Mouse (Mus musculus): ENCODE data around the gene Aprt. TPM values are rescaled to one million over a fixed set of nuclear protein-coding genes. Genes with fewer than 3 reads are reported as not detected.

Gene Aprt
- polyA plus RNA-seq, 1 experiment from 2014 or later, result 371 TPM

DNA sequence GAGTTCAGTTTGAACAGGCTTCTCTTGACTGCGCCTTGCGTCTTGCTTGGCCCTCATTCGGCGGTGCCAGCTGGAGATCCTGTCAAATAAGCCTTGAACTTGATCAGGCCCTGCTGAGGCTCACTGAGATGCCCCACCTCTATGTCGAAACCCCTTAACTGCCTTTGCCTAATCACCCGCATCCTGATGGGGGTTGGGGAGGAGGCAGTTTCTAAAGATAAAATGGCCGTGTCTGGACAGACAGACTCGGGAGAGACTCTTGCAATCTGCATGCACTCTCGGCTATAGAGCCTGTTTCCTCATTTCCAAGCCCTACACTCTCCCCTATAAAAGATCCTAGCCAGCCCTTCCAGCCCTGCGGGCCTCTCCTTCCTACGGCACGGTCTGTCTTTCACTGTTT is 16.5 kb upstream of the Aprt start:
- 0 out of 2 replicates have a peak, but pooled peaks cover 3% of the 10 kb centered on the region for H3K36me3 ChIP-seq (ENCODE audit: insufficient read depth, low read length)
- no peak overlapping the region for H3K27ac ChIP-seq (ENCODE audit: low read length)
- no peaks in the 10 kb centered on the region for H3K9me3 ChIP-seq (ENCODE audit: low read length)
- no peak overlapping the region for H3K9ac ChIP-seq (replicated peaks; ENCODE audit: low read length)
- no peak overlapping the region for H3K4me3 ChIP-seq (ENCODE audit: low read length)
- WGBS, result 47% methylated on average over 12 of the region's 12 CpGs
- no peak overlapping the region for H3K4me2 ChIP-seq (replicated peaks; ENCODE audit: low read depth, low read length)
- no peak for ATAC-seq (ENCODE audit: low FRiP score, low TSS enrichment)
- H3K27me3 ChIP-seq (ENCODE audit: insufficient read depth, low read length), result no peaks in the 10 kb centered on the region
- no peaks in the 10 kb centered on the region for H3K4me1 ChIP-seq (ENCODE audit: insufficient read depth, low read length)

DNA sequence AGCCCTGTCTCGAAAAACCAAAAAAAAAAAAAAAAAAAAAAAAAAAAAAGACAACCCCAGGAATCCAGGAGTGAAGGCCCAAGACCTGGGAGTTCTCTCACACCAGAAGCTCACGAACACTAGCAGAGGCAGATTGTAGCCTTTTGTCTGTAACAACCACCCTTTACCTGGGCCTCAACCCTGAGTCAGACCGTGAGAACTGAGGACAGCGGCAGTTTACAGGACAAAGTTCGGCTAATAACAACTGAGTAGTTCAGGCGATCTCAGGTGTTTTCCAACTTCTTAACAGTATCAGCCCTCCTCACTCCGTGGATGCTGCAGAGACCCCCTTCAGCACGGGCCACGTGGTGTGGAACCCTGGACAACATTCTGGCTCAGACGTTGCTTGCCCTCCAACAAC is 10.0 kb upstream of the Aprt start:
- Histone ChIP-seq H3K4me2 (replicated peaks; ENCODE audit: low read depth, low read length) (no peak overlapping the region), H3K36me3 (ENCODE audit: insufficient read depth, low read length) (no peaks in the 10 kb centered on the region), H3K9me3 (ENCODE audit: low read length) (no peaks in the 10 kb centered on the region), H3K4me3 (ENCODE audit: low read length) (no peak overlapping the region), H3K27ac (ENCODE audit: low read length) (no peak overlapping the region), H3K9ac (replicated peaks; ENCODE audit: low read length) (no peak overlapping the region), H3K4me1 (ENCODE audit: insufficient read depth, low read length) (peaks cover 9% of the 10 kb centered on the region), H3K27me3 (ENCODE audit: insufficient read depth, low read length) (no peaks in the 10 kb centered on the region)
- no peak for ATAC-seq (ENCODE audit: low FRiP score, low TSS enrichment)
- 75% methylated on average over 9 of the region's 10 CpGs for WGBS

DNA sequence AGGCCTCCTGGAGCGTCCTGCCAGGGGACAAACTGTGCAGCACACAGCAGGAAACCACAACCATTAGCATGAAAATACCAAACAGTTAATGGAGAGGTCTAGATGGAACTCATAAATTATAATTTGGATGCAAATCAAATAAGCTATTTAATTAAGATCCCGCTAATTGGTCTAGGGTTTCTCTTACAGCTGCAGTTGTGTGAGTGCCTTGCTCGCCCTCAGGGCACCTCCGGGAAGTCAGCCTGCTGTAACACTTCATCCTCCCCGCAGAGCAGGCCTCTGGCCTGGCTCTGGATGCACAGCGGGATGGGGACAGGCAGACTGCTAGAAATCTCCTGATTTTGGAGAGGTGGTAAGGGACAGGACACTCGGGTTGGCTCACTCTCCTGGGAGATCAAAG is 9.5 kb upstream of the Aprt start:
- no peaks in the 10 kb centered on the region for H3K27me3 ChIP-seq (ENCODE audit: insufficient read depth, low read length)
- 54% methylated on average over 7 of the region's 7 CpGs for WGBS
- no peak overlapping the region for H3K4me2 ChIP-seq (replicated peaks; ENCODE audit: low read depth, low read length)
- no peak overlapping the region for H3K4me3 ChIP-seq (ENCODE audit: low read length)
- no peaks in the 10 kb centered on the region for H3K36me3 ChIP-seq (ENCODE audit: insufficient read depth, low read length)
- no peak for ATAC-seq (ENCODE audit: low FRiP score, low TSS enrichment)
- H3K27ac ChIP-seq (ENCODE audit: low read length), result no peak overlapping the region
- H3K9me3 ChIP-seq (ENCODE audit: low read length), result no peaks in the 10 kb centered on the region
- H3K4me1 ChIP-seq (ENCODE audit: insufficient read depth, low read length), result peaks cover 9% of the 10 kb centered on the region
- H3K9ac ChIP-seq (replicated peaks; ENCODE audit: low read length), result no peak overlapping the region

DNA sequence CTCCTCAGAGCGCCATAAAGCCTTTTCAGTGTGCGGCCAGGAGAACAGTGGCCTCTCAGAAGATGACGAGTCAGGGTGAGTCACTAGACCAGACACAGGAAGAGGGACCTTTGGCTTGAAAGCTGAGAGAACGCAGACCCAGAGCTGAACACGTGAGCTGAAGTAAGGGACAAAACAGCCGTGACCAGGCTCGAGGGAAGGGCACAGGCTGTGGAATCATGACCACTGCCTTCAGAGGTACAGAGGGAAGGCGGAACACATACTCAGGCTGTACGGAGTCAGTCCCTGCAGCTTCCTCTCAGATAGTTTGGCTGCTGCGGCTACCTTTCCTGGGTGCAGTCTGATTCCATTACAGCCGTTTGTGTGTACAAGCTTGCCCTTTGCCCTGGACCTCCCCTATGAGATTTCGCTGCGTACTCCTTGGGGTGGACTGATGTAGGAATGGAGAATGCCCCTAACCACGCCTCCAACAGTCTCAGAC is 8.7 kb upstream of the Aprt start:
- Histone ChIP-seq H3K9me3 (ENCODE audit: low read length) (no peaks in the 10 kb centered on the region), H3K4me2 (replicated peaks; ENCODE audit: low read depth, low read length) (no peak overlapping the region), H3K9ac (replicated peaks; ENCODE audit: low read length) (no peak overlapping the region), H3K27me3 (ENCODE audit: insufficient read depth, low read length) (no peaks in the 10 kb centered on the region), H3K4me1 (ENCODE audit: insufficient read depth, low read length) (peaks cover 10% of the 10 kb centered on the region), H3K4me3 (ENCODE audit: low read length) (no peak overlapping the region), H3K27ac (ENCODE audit: low read length) (no peak overlapping the region), H3K36me3 (ENCODE audit: insufficient read depth, low read length) (no peaks in the 10 kb centered on the region)
- 45% methylated on average over 14 of the region's 14 CpGs for WGBS
- ATAC-seq (ENCODE audit: low FRiP score, low TSS enrichment), result no peak

- WGBS, result 83% methylated on average over 9 of the region's 9 CpGs
- ATAC-seq (ENCODE audit: low FRiP score, low TSS enrichment), result no peak
- H3K27ac ChIP-seq (ENCODE audit: low read length), result no peak overlapping the region
- H3K4me2 ChIP-seq (replicated peaks; ENCODE audit: low read depth, low read length), result no peak overlapping the region
- H3K4me3 ChIP-seq (ENCODE audit: low read length), result no peak overlapping the region
- H3K9ac ChIP-seq (replicated peaks; ENCODE audit: low read length), result no peak overlapping the region
- H3K4me1 ChIP-seq (ENCODE audit: insufficient read depth, low read length), result peaks cover 13% of the 10 kb centered on the region
- no peaks in the 10 kb centered on the region for H3K36me3 ChIP-seq (ENCODE audit: insufficient read depth, low read length)
- H3K9me3 ChIP-seq (ENCODE audit: low read length), result no peaks in the 10 kb centered on the region
- no peaks in the 10 kb centered on the region for H3K27me3 ChIP-seq (ENCODE audit: insufficient read depth, low read length)
Observed at GRCm38 (mm10) chr8:122584981-122585380, 8.3 kb upstream of the Aprt start.

DNA sequence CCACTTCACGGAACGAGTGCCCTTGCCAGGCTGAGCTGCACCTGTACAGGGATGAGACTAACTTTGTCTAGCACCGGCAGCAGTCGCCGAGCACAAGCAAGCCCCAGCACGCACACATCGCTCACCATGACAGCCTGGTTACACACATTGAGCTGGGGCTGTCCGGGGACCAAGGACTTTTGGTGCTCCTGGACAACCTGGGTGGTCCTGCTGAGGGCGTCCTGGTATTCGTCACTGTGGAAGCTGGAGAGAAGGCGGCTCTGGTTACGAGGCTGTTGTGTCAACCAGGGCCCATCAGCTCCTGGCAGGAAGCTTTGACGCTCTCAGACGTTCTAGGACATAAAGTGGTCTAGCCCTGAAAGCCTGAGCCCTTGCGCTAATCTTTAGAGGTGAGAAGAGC is 4.2 kb upstream of the Aprt start:
- H3K4me2 ChIP-seq (replicated peaks; ENCODE audit: low read depth, low read length), result no peak overlapping the region

DNA sequence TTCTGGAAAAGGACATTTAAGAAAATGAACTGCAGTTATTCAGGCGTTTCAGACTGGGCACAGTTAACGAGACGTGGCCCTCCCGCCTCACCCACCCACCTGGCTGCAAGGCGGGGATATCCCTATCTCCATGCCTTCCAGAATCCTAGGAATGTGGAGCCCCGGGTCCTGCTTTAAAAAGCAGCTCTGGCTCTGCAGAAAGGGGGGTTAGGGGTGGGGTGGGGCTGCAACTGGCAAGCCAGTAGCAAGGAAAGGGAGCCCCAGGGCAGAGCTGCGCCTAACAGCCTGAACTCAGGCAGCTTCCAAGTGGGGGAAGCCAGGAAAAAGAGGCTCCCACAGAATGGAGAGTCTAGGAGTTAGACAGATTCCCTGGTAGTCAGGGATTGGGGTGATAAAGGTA is 2.5 kb upstream of the Aprt start:
- WGBS, result 26% methylated on average over 7 of the region's 7 CpGs
- Histone ChIP-seq H3K4me2 (replicated peaks; ENCODE audit: low read depth, low read length) (no peak overlapping the region), H3K9me3 (ENCODE audit: low read length) (no peaks in the 10 kb centered on the region), H3K27me3 (ENCODE audit: insufficient read depth, low read length) (no peaks in the 10 kb centered on the region), H3K4me3 (ENCODE audit: low read length) (no peak overlapping the region), H3K27ac (ENCODE audit: low read length) (peak overlapping the region; percentile 67; the same call in 1 of the 2 replicates), H3K9ac (replicated peaks; ENCODE audit: low read length) (no peak overlapping the region), H3K36me3 (ENCODE audit: insufficient read depth, low read length) (no peaks in the 10 kb centered on the region), H3K4me1 (ENCODE audit: insufficient read depth, low read length) (peaks cover 49% of the 10 kb centered on the region)
- ATAC-seq (ENCODE audit: low FRiP score, low TSS enrichment), result no peak

More for the DNA sequence above, 4.2 kb upstream of the Aprt start:
- Histone ChIP-seq H3K9me3 (ENCODE audit: low read length) (no peaks in the 10 kb centered on the region), H3K9ac (replicated peaks; ENCODE audit: low read length) (no peak overlapping the region), H3K4me3 (ENCODE audit: low read length) (no peak overlapping the region), H3K27ac (ENCODE audit: low read length) (no peak overlapping the region), H3K27me3 (ENCODE audit: insufficient read depth, low read length) (no peaks in the 10 kb centered on the region), H3K4me1 (ENCODE audit: insufficient read depth, low read length) (peaks cover 38% of the 10 kb centered on the region), H3K36me3 (ENCODE audit: insufficient read depth, low read length) (no peaks in the 10 kb centered on the region)
- ATAC-seq (ENCODE audit: low FRiP score, low TSS enrichment), result no peak
- WGBS, result 37% methylated on average over 14 of the region's 15 CpGs

- ATAC-seq (ENCODE audit: low FRiP score, low TSS enrichment), result peak; percentile 52
- WGBS, result 14% methylated on average over 10 of the region's 10 CpGs
- Histone ChIP-seq H3K27me3 (ENCODE audit: insufficient read depth, low read length) (no peaks in the 10 kb centered on the region), H3K4me3 (ENCODE audit: low read length) (peak overlapping the region; percentile 77), H3K4me2 (replicated peaks; ENCODE audit: low read depth, low read length) (peak overlapping the region; percentile 89), H3K27ac (ENCODE audit: low read length) (peak overlapping the region; percentile 81), H3K4me1 (ENCODE audit: insufficient read depth, low read length) (peaks cover 52% of the 10 kb centered on the region), H3K9me3 (ENCODE audit: low read length) (no peaks in the 10 kb centered on the region), H3K36me3 (ENCODE audit: insufficient read depth, low read length) (peaks cover 8% of the 10 kb centered on the region), H3K9ac (replicated peaks; ENCODE audit: low read length) (0 out of 2 replicates have a peak overlapping the region, but pooled peaks have one; percentile 38)
Observed at GRCm38 (mm10) chr8:122577116-122577515, 407 bp upstream of the Aprt start.

DNA sequence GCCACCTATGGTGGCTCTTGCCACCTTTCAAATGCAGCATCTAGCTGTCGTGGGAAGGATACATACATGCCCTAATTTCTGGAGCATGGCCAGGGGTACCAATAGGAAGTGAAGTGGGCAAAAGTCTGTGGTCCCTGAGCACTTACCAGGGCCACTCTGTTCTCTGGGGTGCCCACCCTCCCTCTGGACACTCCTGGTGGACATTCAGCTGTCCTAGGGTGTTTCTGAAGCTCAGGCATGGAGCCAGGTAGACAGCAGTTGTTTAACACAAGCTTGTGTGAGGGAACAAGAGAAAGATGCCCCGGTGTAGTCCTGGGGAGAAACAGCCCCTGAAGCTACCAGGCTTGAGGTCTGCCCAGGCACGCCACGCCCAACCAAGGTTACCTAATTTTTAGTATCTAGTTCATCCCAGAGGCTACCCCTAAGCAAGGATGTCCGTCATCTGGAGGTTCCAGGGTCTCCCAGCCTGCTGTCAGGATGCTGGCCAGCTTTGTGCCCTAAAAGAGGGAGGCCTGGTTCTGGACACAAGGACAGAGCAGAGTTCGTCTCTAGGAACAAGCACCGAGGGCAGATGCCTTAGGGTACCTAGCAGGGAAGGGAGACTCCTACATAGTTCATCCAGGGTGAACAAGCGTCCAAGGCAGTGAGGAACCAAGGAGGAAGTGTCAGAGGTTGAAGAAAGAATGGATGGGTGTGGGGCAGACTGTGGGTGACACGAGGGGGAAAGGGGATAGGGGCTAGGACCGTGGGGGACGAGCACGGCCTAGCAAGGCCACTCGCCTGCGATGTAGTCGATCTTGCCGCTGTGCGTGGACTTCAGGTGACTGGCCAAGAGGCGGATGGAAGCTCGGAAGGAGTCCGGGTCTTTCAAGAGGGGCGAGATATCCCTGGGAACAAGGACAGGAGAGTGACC is 718 bp downstream of the Aprt start:
- ATAC-seq (ENCODE audit: low FRiP score, low TSS enrichment), result peak; percentile 4; the same call in 1 of the 2 replicates
- no peaks in the 10 kb centered on the region for H3K27me3 ChIP-seq (ENCODE audit: insufficient read depth, low read length)
- peaks cover 19% of the 10 kb centered on the region for H3K36me3 ChIP-seq (ENCODE audit: insufficient read depth, low read length)
- WGBS, result 16% methylated on average over 21 of the region's 21 CpGs
- H3K4me3 ChIP-seq (ENCODE audit: low read length), result peak overlapping the region; percentile 77
- H3K27ac ChIP-seq (ENCODE audit: low read length), result peak overlapping the region; percentile 77
- no peaks in the 10 kb centered on the region for H3K9me3 ChIP-seq (ENCODE audit: low read length)
- H3K9ac ChIP-seq (replicated peaks; ENCODE audit: low read length), result peak overlapping the region; percentile 89
- peaks cover 52% of the 10 kb centered on the region for H3K4me1 ChIP-seq (ENCODE audit: insufficient read depth, low read length)
- H3K4me2 ChIP-seq (replicated peaks; ENCODE audit: low read depth, low read length), result peak overlapping the region; percentile 89

- H3K9ac ChIP-seq (replicated peaks; ENCODE audit: low read length), result peak overlapping the region; percentile 24; the same call in 1 of the 2 replicates
Observed at GRCm38 (mm10) chr8:122575286-122575685, 1.4 kb downstream of the Aprt start.

More at GRCm38 (mm10) chr8:122575286-122575685, 1.4 kb downstream of the Aprt start:
- Histone ChIP-seq H3K4me2 (replicated peaks; ENCODE audit: low read depth, low read length) (peak overlapping the region; percentile 89), H3K36me3 (ENCODE audit: insufficient read depth, low read length) (peaks cover 26% of the 10 kb centered on the region), H3K4me1 (ENCODE audit: insufficient read depth, low read length) (peaks cover 49% of the 10 kb centered on the region), H3K27ac (ENCODE audit: low read length) (peak overlapping the region; percentile 73), H3K4me3 (ENCODE audit: low read length) (peak overlapping the region; percentile 77), H3K27me3 (ENCODE audit: insufficient read depth, low read length) (no peaks in the 10 kb centered on the region), H3K9me3 (ENCODE audit: low read length) (no peaks in the 10 kb centered on the region)
- 52% methylated on average over 8 of the region's 8 CpGs for WGBS
- ATAC-seq (ENCODE audit: low FRiP score, low TSS enrichment), result 0 out of 2 replicates have a peak, but pooled peaks have one; percentile 25
